Mouse (Mus musculus) liver, adult 2 months (tissue): ENCODE results near the gene Thap3. TPM values are rescaled to one million over a fixed set of nuclear protein-coding genes. Genes with fewer than 3 reads are reported as not detected.

Experiments used
- DNase-seq: peaks from one replicate; pipeline ENCODE4 v3.0.0-alpha.2; 2011; ENCODE audit warnings: low read depth, low spot score; ENCODE audit errors: extremely low read depth
- H3K27ac ChIP-seq: fragments of 200-500 bp; replicated peaks from 2 replicates; pipeline ENCODE4 v1.5.1; 2012; ENCODE audit warnings: low read depth, mild to moderate bottlenecking, control low read depth, inconsistent platforms, low read length; ENCODE audit not compliant: insufficient read depth
- H3K27me3 ChIP-seq: fragments of 200-500 bp; 2 replicates; pipeline ENCODE4 v1.6.1; 2012; ENCODE audit warnings: mild to moderate bottlenecking, moderate library complexity, low read length, inconsistent platforms; ENCODE audit not compliant: control insufficient read depth, insufficient read depth
- H3K36me3 ChIP-seq: fragments of 200-500 bp; 2 replicates; pipeline ENCODE4 v1.6.1; 2012; ENCODE audit warnings: low read length, inconsistent platforms; ENCODE audit not compliant: control insufficient read depth, insufficient read depth
- H3K4me1 ChIP-seq: fragments of 200-500 bp; 2 replicates; pipeline ENCODE4 v1.6.1; 2011; ENCODE audit warnings: low read length; ENCODE audit not compliant: control insufficient read depth, insufficient read depth
- H3K4me3 ChIP-seq: fragments of 200-500 bp; 2 replicates; pipeline ENCODE4 v1.5.1; 2011; ENCODE audit warnings: low read depth, mild to moderate bottlenecking, control low read depth, low read length, moderate library complexity; ENCODE audit not compliant: insufficient read depth
- H3K79me2 ChIP-seq: fragments of 200-500 bp; 2 replicates; pipeline ENCODE4 v1.6.1; 2012; ENCODE audit warnings: inconsistent platforms, mild to moderate bottlenecking, low read length, moderate library complexity; ENCODE audit not compliant: control insufficient read depth, insufficient read depth
- H3K9ac ChIP-seq: fragments of 200-500 bp; 2 replicates; pipeline ENCODE4 v1.6.1; 2012; ENCODE audit warnings: low read depth, mild to moderate bottlenecking, control low read depth, inconsistent platforms, low read length
- CTCF ChIP-seq: fragments of 200-500 bp; IDR thresholded peaks from 2 replicates; pipeline ENCODE4 v1.5.1; 2011; ENCODE audit warnings: low read depth, low read length, control low read depth
- POLR2A ChIP-seq: fragments of 200-500 bp; IDR thresholded peaks from 2 replicates; pipeline ENCODE4 v1.6.1; 2011; ENCODE audit warnings: low read length, control low read depth; ENCODE audit not compliant: insufficient read depth; ENCODE audit errors: extremely low read depth
- WGBS: fragments of 180-500 bp; shearing (Covaris S2); methylation state at CpG from one replicate; pipeline ENCODE4 v1.1.7; 2018; 5-methylcytosine and 5-hydroxymethylcytosine counted together
- polyA plus RNA-seq: library from polyadenylated mRNA; depleted of rRNA; stranded (reverse); fragments of >200 nt; gene quantifications from 2 replicates; pipeline ENCODE4 v1.2.3, GENCODE M21; 2012
- total RNA-seq: library from RNA; depleted of rRNA; stranded (reverse); fragments of >200 nt; gene quantifications from 2 replicates; pipeline ENCODE4 v1.2.3, GENCODE M21; 2014

Gene Thap3
- total and polyA plus RNA-seq, 2 experiments = 7.9 to 24.1 TPM

DNA sequence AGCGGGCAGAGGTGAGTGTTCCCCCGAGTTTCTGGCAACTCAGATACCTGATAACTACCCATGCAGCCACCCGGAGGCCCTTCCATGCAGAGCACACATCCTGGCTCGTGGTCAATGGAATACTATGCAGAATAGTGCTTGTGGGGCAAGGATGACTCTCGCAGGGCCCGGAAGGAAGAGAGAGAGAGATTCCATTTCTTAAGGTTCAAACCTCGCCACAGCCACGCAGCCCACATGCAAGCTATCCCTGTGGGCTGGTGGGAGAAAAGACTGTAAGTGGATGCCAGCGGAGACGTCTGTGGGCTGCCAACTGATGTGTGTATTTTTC is 819 bp downstream of the Thap3 start:
- peaks cover 7% of the 10 kb centered on the region for H3K4me1 ChIP-seq
- 31% methylated on average over 10 of the region's 10 CpGs for WGBS
- no peak for TF ChIP-seq CTCF
- no peak for TF ChIP-seq POLR2A
- no peaks in the 10 kb centered on the region; the same call in 1 of the 2 replicates for H3K36me3 ChIP-seq
- peaks cover 10% of the 10 kb centered on the region; the same call in 1 of the 2 replicates for H3K79me2 ChIP-seq
- no peaks in the 10 kb centered on the region for H3K27me3 ChIP-seq
- peak overlapping the region; percentile 92 for H3K4me3 ChIP-seq
- no peak for DNase-seq
- peak overlapping the region; percentile 91 for H3K9ac ChIP-seq
- H3K27ac ChIP-seq = no peak overlapping the region

DNA sequence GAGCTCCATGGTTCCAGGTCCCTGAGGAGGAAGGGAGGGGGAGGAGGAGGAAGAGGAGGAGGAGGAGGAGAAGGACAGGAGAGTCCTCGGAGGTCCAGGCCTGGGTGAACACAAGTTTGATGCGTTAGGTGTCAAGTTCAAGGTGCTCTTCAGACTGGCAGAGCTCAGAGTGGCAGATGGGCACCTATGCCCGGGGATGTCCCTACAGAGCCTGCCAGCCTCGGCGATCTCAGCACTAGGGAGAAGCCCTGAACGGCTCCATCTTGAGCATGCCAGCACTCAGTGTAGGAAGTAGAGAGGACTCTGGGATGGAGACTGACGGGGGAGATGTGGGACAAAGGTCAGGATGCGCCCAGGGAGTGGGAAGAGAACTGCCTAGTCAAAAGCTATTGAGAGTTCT is 2.1 kb downstream of the Thap3 start:
- Histone ChIP-seq H3K9ac (no peak overlapping the region), H3K4me3 (no peak overlapping the region), H3K36me3 (no peaks in the 10 kb centered on the region; the same call in 1 of the 2 replicates), H3K27me3 (no peaks in the 10 kb centered on the region), H3K79me2 (peaks cover 10% of the 10 kb centered on the region; the same call in 1 of the 2 replicates), H3K27ac (no peak overlapping the region), H3K4me1 (peaks cover 7% of the 10 kb centered on the region)
- TF ChIP-seq CTCF = no peak
- no peak for TF ChIP-seq POLR2A
- 83% methylated on average over 8 of the region's 8 CpGs for WGBS
- no peak for DNase-seq

DNA sequence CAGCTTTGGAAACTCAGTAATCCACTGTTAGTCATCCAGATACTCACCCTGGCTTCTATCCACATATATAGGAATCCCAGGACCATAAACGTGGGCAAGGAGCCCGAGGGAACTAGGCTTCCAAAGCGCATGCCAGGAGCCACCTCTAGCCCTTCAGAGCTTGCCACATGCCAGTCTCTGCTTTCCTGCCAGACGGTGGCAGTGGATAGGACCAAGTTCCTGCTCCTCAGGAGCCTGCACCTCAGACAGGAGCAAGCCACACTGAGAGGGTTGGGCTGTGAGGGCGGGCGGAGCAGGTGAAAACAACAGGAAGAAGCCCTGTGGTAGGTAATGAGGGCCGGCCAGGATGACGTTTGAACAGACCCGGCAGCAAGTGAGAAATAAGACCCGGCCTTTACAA is 2.9 kb downstream of the Thap3 start:
- DNase-seq = no peak
- H3K27me3 ChIP-seq = no peaks in the 10 kb centered on the region
- no peaks in the 10 kb centered on the region for H3K36me3 ChIP-seq
- no peak for TF ChIP-seq POLR2A
- no peak for TF ChIP-seq CTCF
- H3K9ac ChIP-seq = no peak overlapping the region
- H3K4me3 ChIP-seq = no peak overlapping the region
- WGBS = 68% methylated on average over 10 of the region's 10 CpGs
- no peak overlapping the region for H3K27ac ChIP-seq
- H3K79me2 ChIP-seq = peaks cover 10% of the 10 kb centered on the region; the same call in 1 of the 2 replicates
- H3K4me1 ChIP-seq = peaks cover 7% of the 10 kb centered on the region

DNA sequence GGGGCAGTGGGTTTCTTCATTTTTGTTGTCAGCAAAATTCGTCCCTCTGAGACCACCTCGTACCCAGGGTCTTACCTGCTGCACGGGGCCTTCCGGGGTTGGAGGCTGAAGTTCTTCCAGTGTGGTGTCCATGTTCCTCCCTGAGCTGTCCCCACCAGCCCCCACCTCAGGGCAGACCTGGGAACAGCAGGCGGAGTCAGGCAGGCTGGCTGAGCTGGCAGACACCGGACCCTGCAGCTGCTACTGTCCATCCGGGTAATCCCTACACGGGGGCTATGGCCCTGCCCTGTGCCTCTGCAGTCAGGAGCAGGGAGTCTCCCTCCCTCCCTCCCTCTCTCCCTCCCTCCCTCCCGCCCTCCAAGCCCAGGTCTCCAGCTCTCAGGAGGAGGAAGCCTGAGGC is 5.2 kb downstream of the Thap3 start:
- Histone ChIP-seq H3K27me3 (no peaks in the 10 kb centered on the region), H3K36me3 (no peaks in the 10 kb centered on the region; the same call in 1 of the 2 replicates), H3K9ac (no peak overlapping the region), H3K27ac (no peak overlapping the region), H3K4me1 (peaks cover 4% of the 10 kb centered on the region), H3K4me3 (no peak overlapping the region), H3K79me2 (peaks cover 8% of the 10 kb centered on the region; the same call in 1 of the 2 replicates)
- TF ChIP-seq POLR2A = no peak
- TF ChIP-seq CTCF = no peak
- WGBS = 59% methylated on average over 9 of the region's 9 CpGs
- no peak for DNase-seq

DNA sequence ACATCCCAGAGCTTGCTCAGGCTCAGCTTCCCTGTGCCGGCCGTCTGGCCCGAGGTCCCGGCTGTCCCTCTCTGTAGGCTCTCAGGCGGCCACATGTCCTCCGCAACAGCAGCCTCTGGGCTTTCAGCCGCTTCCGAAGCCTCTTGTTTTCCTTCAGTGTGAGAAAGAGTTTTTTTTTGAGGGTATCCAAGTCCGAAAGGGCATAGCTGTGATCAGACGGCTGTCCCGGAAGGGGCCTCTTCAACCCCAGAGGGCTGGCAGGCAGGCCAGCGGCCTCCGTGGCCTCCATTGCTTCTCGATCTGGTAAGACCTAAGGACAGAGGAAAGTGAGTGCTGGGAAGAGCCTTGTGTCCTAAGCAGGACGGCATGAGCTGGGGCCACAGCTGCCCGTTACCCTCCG is 5.8 kb downstream of the Thap3 start:
- H3K27ac ChIP-seq = no peak overlapping the region
- TF ChIP-seq CTCF (no peak), POLR2A (no peak)
- DNase-seq = no peak
- no peaks in the 10 kb centered on the region; the same call in 1 of the 2 replicates for H3K36me3 ChIP-seq
- WGBS = 88% methylated on average over 17 of the region's 17 CpGs
- peaks cover 2% of the 10 kb centered on the region; the same call in 1 of the 2 replicates for H3K79me2 ChIP-seq
- H3K4me3 ChIP-seq = no peak overlapping the region
- H3K9ac ChIP-seq = no peak overlapping the region
- H3K27me3 ChIP-seq = no peaks in the 10 kb centered on the region
- peaks cover 3% of the 10 kb centered on the region for H3K4me1 ChIP-seq

DNA sequence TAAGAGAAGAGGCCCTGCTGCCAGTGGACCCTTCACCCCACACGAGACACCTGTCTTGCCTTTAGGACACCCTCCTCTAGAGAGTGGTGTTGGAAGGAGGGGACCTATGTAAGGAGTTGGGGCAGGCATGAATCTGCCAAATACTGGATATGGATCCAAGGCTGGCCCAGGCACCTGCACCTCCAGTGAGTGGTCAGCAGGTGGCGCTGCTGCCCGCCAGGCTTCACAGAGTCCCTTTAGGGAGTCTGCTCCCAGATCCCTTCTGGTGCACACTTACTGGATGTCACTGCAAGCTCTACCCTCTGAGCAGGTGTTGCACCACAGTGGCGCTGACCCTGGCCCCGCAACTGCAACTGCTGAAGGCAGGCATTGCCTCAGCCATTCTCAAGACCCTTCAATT is 7.4 kb downstream of the Thap3 start:
- TF ChIP-seq POLR2A (no peak), CTCF (peak; percentile 100)
- Histone ChIP-seq H3K27ac (no peak overlapping the region), H3K4me3 (no peak overlapping the region), H3K4me1 (no peaks in the 10 kb centered on the region), H3K36me3 (no peaks in the 10 kb centered on the region; the same call in 1 of the 2 replicates), H3K79me2 (no peaks in the 10 kb centered on the region), H3K27me3 (no peaks in the 10 kb centered on the region), H3K9ac (no peak overlapping the region)
- WGBS = 8% methylated on average over 5 of the region's 5 CpGs
- peak; percentile 47 for DNase-seq
